Comparison of ENCODE assay signal across 12 mouse cellular contexts in the genomic region with DNA sequence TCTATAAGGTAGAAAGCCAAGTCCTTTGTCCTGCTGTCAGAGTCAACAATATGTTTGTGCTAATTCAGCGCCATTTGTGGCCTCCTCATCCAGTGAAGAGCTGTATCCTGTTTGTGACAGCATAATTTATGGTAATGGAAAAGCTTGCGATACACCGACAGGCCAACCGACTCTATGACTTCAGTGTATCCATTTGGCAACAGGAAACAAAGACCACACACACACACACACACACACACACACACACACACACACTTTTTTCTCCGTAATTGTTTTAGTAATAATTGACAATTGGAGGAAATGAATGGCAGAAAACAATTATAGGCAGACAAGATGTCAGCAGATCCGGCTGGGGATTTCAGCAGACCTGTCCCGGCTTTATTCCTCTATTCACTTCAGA. TPM values are rescaled to one million over a fixed set of nuclear protein-coding genes. Genes with fewer than 3 reads are reported as not detected.
DNase-seq lines count a peak whose midpoint lies in the region; ATAC-seq and TF ChIP-seq lines count a peak whose summit lies in the region.
"Had no signal": no experiment of that assay in that cellular context is flagged by ENCODE, and none has a peak within 500 bp of the region (broad histone marks: within the 10 kb centered on the region; RNA-seq: fewer than 3 reads in every experiment).

No protein-coding gene starts in this region.

- H3K4me2 ChIP-seq in heart, embryonic 13.5 days, result no peak overlapping the region

- TF ChIP-seq CTCF in kidney, adult 2 months (conservative IDR thresholded peaks at IDR 0.05; ENCODE audit: insufficient read depth, insufficient read length, low read depth, low read length), result no peak

- H3K27ac ChIP-seq in heart, embryonic 13.5 days (replicated peaks), result peak overlapping the region; percentile 45; the same call in 1 of the 2 replicates
- H3K27ac ChIP-seq in kidney, adult 2 months (ENCODE audit: insufficient read depth, low read depth, low read length), result 0 out of 2 replicates have a peak overlapping the region, but pooled peaks have one; percentile 40

- no peak overlapping the region for H3K4me3 ChIP-seq in heart, embryonic 13.5 days
- no peak overlapping the region for H3K4me3 ChIP-seq in kidney, adult 2 months (ENCODE audit: insufficient read depth, low read depth, low read length)

- H3K36me3 ChIP-seq in heart, embryonic 13.5 days, result no peaks in the 10 kb centered on the region
- H3K36me3 ChIP-seq in kidney, adult 2 months (ENCODE audit: control insufficient read depth, insufficient read depth, low read length), result no peaks in the 10 kb centered on the region
- H3K36me3 ChIP-seq: G1E had no signal

- no peak for ATAC-seq in heart, embryonic 13.5 days (ENCODE audit: extremely low read depth, insufficient number of reproducible peaks, low FRiP score, low TSS enrichment)
- peak; percentile 84 for ATAC-seq in common myeloid progenitor, adult 5-6 weeks (replicated peaks; ENCODE audit: low read depth, poor library complexity, severe bottlenecking)
- ATAC-seq: liver, postnatal 0 days had no signal

- H3K9ac ChIP-seq in heart, embryonic 13.5 days, result no peak overlapping the region
- H3K9ac ChIP-seq: liver, postnatal 0 days had no signal

- peaks cover 20% of the 10 kb centered on the region for H3K4me1 ChIP-seq in heart, embryonic 13.5 days
- H3K4me1 ChIP-seq in kidney, adult 2 months (ENCODE audit: control insufficient read depth, insufficient read depth, low read length), result no peaks in the 10 kb centered on the region

- no peaks in the 10 kb centered on the region for H3K9me3 ChIP-seq in heart, embryonic 13.5 days

- WGBS in heart, embryonic 13.5 days, result 62% methylated on average over 7 of the region's 7 CpGs
- 47% methylated on average over 7 of the region's 7 CpGs for WGBS in kidney, adult 2 months

- DNase-seq in heart, postnatal 4 days, result no peak
- peak; percentile 78 for DNase-seq in kidney, adult 2 months
- peak; percentile 34 to 42 for DNase-seq in lung, postnatal 4 days
- no peak for DNase-seq in c-Kit-positive CD71-positive TER-119-positive erythroid progenitor cells, embryonic 14.5 days (ENCODE audit: low spot score)
- DNase-seq in ovary, postnatal 10 days (ENCODE audit: low spot score), result no peak
- no peak for DNase-seq in layer of hippocampus, adult 18-20 months (ENCODE audit: low spot score in 2 of 2)
- DNase-seq: adrenal gland, postnatal 14 days; gastrocnemius, postnatal 36 days; liver, postnatal 0 days had no signal

- TF ChIP-seq POLR2A in kidney, adult 2 months (IDR thresholded peaks at IDR 0.05; ENCODE audit: low read depth, low read length), result no peak

- H3K27me3 ChIP-seq in heart, embryonic 13.5 days (replicated peaks), result no peaks in the 10 kb centered on the region
- no peaks in the 10 kb centered on the region for H3K27me3 ChIP-seq in kidney, adult 2 months (replicated peaks; ENCODE audit: control insufficient read depth, insufficient read depth, low read length)

RNA-seq across cellular contexts. Expression of a gene that starts 4.9 kb away (rescaled TPM):
- polyA plus RNA-seq in heart, embryonic 13.5 days (2015; fragmentation: Nextera tagmentation; extraction: Ambion mirVana), result 15.6 and 15.7 TPM in 2 replicates
- 10 to 100 TPM; 51.8 to 53.3 TPM for total RNA-seq in heart, postnatal 4 days (2021)
- 0.34 TPM in 1 of 2 replicates, not detected in the other for total RNA-seq in common myeloid progenitor, adult 5-6 weeks (2017)
- 4.8 and 9.2 TPM in 2 replicates for polyA plus RNA-seq in kidney, adult 2 months (2012; rRNA removed)
- 10 to 100 TPM in 1 of 2 experiments, 1 to 10 TPM in 1; 8.9 to 13.6 TPM for total RNA-seq in layer of hippocampus, adult 18-20 months (2021)
- polyA plus RNA-seq: G1E had no signal

Comparison
In these comparisons a context has a peak if more than half of its experiments do, and no peak if none do; other contexts are left out.
1. DNase-seq: peak in kidney, adult 2 months (single experiment) and lung, postnatal 4 days (2 of 2); none in heart, postnatal 4 days (single experiment), c-Kit-positive CD71-positive TER-119-positive erythroid progenitor cells, embryonic 14.5 days (single experiment), ovary, postnatal 10 days (single experiment) and layer of hippocampus, adult 18-20 months (0 of 2).